Mouse (Mus musculus) T-helper 2 cell (primary cell): ENCODE results near the gene Vmp1.

Experiments
- in situ Hi-C: fragments of 300-600 bp; cut with MboI, MseI; formaldehyde crosslinking; loops from one replicate; pipeline ENCODE4 v1.15.1; 2025; ENCODE audit warnings: high pct_unique_total_duplicates

Gene Vmp1

DNA sequence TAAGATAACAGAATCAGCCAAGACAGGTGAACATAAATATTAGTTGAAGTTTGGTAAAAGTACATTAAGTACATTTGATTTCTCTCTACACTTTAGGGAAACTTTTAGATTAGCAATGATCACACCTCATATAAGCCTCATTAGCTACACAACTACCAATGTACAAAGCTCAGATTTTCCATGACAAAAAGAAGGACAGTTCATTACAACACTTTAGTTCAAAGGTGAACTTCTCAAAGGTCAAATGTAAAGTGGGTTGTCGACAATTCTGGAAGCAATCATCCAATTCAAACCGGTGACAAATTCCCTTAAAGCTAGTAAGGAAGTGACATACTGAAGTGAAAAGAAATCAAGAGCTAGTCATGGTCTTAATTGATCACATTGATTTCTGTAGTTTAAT lies 45.9 kb downstream of the Vmp1 start:
- in situ Hi-C loops, result no loop called here

DNA sequence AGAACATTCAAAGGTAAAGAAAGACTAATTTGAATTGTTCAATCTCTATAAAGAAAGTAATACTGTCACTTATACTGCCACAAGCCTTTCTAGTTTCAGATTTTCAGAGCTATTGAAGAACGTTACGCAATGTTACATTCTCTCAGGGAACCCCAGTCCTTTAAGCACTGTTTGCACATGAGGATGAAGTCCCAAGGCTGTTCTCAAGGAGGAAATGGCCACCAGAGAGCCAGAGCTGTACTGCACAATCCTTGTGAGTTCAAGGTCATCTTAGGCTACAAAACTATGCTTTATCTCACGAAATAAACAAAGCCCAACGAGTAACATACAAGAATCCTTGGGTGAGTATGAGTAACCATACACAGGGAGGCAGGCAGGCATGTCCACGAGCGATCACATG lies 49.2 kb downstream of the Vmp1 start:
- in situ Hi-C loops, result no loop called here

DNA sequence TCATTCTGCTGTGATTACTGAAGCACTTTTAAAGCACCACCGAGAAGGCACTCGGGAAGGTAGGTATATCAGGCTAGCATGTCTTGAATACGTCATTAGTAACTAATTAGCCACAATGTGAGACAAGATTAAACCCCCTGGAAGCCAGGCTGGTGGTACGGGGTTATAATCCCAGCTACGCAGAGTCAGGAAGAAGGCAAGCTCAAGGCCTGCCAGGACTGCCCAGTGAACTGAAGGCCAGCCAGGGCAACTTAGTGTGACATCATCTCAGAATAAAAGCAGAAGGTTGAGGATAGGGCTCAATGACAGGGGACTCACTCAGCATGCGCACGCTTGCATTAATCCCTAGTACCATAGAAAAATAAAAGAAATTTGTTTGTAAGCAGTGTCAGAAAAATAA lies 53.7 kb downstream of the Vmp1 start:
- in situ Hi-C loops, result loop anchor here (5.0 kb wide), 1 partner anchor 47 kb away; no protein-coding TSS in a partner anchor

DNA sequence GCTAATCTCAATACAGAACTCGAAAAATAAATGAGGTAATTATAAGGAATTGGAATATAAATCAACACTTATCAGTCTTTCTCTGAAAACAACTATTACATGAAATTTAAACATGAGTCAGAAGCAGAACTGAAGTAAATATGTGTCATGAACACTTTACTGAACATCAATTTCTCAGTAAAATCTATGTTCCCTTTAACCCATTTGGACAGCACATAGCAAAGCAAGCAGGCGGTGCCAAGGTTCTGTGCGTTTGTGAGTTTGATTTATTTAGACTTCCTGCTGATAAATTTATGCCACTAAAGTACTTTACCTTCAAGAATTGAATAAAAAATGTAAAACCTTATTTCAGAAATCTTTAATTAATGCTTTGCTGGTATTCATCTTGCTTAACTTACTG lies 54.2 kb downstream of the Vmp1 start:
- in situ Hi-C loops, result loop anchor here (5.0 kb wide), 1 partner anchor 48 kb away; no protein-coding TSS in a partner anchor

DNA sequence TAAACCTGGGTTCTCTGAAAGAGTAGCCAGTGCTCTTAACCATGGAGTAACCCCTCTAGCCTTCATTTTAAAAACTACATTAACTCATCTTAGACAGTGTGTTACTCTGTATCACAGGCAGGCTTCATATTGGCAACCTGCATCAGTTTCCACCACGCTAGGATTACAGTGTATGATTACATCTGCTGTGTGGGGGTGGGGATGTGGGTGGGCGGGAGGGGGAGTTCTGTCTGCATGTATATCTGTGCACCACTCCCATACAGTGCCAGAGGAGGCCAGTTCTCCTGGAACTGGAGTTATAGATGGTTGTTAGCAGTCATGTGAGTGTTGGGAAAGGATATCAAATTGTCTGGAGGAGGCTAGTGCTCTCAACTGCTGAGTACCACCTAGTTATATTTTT lies 55.2 kb downstream of the Vmp1 start:
- in situ Hi-C loops, result loop anchor here (5.0 kb wide), 1 partner anchor 49 kb away; no protein-coding TSS in a partner anchor

DNA sequence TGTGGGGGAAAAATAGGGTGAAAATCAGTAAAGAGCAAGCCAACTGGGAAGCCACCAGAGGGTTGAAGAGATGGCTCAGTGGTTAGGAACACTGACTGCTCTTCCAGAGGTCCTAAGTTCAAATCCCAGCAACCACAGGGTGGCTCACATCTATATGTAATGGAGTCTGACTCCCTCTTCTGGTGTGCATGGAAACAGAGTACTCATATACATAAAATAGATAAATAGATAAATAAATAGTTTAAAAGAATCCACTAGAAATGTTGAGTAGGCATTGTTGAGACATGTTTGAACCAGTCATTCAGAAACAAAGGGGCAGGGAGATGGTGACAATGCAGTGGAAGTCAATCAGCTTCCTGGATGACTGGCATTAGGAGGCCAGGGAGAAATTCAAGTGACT lies 56.0 kb downstream of the Vmp1 start:
- in situ Hi-C loops, result loop anchor here (5.0 kb wide), 1 partner anchor 50 kb away; no protein-coding TSS in a partner anchor

DNA sequence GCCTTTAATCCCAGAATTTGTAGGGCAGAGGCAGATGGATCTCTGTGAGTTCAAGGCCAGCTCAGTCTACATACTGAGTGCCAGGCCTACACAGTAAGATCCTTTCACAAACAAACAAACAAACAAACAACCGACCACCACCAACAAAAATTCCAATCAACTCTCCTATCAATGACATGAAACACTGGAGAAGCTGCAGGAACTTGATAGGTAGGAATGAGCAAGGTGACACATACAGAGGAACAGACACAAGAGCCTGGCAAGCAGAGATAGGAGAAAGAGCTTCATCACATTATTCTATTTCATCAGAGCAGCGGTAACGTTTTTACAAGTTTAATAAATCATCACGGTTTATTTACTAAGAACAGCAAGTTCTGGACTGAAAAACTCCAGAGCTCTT lies 56.9 kb downstream of the Vmp1 start:
- in situ Hi-C loops, result loop anchor here (5.0 kb wide), 1 partner anchor 51 kb away; no protein-coding TSS in a partner anchor

DNA sequence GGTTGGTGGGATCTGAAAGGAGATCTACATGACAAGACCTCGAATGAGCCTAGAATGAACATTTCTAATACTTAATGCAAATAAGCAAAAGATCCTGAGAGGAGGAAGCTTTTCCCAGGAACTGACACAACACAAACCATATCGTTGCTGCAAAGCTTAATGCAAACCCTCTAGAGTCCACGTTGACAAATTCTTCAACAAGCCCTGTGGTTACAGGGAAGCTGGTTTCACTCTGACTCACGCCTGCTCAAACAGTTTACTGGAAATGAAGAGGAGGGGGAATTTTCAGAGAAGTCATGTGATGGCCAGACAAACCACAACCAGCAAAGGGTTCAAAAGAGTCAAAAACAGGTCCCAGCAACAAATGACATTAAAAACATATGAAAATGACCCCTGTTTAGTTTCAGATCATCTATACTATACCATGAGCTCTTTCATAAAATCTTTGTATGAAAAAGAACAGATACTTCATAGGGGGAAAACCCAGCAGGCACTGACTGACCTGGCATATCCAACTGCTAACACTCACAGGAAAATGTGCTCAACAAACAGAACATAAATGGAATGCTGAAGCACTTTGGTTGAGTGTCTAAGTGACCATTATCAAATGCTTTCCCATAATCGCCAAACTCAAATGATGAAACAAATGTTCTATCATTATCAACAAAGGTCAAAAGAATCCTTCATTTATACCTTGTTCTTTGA lies 59.2 kb downstream of the Vmp1 start:
- in situ Hi-C loops, result no loop called here

DNA sequence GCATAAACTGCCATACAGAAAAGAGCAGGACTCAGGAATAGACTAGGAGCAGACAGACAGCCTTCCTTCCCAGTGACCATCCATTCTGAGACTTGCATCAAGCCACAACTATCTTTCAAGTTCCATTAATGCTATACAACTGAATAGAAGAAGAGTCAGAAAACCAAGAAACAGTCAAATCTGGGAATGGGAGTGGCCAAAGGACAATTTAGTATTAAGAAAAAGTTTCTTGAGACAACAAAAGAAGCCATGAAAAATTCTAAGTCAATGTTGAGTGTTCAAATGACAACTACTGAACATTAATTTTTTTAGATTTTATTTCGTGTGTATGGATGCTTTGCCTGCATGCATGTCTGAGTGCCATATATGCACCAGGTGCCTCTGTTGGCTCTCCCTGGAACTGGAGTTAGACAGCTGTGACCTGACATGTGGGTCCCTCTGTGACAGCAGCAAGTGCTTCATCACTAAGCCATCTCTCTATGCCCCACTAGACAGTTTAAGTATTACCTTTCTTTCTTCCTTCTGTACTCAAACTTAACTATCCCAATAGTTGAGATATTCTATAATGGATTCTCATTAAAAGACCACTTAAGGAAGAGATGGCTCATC lies 60.1 kb downstream of the Vmp1 start:
- in situ Hi-C loops, result no loop called here

DNA sequence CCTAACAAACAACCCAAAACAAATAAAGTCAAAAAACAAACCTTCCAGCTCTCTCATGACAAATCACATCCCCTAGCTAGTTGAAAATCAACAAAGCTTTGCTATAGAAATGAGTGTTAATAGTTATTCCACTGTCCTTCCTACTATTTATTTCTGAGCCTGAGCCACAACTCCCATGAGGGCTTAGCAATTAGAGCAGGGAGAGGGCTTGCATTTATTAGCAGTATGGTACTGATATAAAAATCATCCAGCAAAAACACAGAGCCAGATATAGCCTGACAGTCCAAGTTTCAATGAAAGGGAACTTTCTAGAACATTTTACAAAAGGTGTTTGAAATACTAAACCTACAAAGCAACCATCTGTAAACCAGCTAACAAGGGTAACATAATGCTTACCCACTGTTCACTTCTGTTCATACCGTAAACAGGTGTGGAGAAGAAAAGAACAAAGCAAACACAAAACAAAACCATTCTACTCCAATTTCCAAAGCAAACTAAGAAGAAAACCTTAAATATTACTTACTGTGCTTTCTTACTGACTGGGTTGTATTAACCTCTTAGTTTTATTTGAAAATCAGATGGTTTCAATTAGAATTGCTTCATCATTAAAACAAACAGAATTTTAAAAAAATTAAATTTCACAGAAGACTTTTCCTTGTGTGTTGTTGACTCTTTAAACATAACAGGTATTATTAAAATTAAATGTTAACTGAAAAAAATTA lies 61.3 kb downstream of the Vmp1 start:
- in situ Hi-C loops, result no loop called here

DNA sequence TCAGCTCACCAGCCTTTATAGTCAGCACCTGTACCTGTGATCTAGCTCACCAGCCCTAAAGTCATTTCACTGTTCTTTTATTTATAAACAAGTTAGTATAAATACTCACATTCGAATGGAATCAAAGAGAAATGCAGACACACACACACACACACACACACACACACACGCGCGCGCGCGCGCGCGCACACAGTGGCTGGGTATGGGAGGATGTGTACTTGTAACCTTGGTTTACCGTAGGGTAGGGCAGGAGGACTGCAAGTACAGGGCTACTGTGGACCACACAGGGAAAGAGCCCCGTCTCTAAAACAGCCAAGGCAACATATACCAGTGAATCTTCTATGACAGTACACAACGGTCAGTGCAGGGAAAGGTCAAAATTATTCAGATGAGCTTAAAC lies 62.5 kb downstream of the Vmp1 start:
- in situ Hi-C loops, result no loop called here

DNA sequence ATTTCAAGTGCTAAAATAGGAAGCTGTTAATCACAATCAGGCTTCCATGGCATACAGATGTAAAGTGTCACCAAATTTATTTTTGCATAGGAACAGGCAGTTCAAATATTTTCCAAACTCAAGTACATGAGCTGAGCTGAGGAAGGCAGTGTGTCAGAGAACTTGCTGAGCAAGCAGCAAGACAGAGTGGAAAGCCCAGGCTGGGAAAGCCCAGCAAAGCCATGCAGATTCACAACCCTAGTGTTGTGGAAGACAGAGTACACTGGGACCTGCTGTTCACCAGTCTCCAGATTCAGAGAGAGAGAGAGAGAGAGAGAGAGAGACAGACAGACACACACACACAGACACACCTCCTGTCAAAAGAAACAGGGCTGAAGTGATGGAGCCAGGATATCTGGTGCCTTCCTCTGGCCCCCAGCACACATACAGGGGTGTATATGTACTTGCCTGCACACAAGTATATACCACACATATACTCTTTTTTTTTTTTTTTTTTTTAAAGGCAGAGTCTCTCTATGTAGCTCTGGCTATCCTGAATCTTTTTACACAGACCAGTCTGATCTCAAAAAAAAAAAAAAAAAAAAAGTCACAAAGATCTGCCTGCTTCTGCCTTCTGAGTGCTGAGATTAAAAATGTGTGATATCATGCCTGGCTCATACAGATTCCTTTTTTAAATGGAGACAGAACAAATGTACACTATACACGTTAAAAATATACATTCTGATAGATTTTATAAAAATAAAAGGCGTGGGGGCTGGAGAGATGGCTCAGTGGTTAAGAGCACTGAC lies 64.9 kb downstream of the Vmp1 start:
- in situ Hi-C loops, result no loop called here

DNA sequence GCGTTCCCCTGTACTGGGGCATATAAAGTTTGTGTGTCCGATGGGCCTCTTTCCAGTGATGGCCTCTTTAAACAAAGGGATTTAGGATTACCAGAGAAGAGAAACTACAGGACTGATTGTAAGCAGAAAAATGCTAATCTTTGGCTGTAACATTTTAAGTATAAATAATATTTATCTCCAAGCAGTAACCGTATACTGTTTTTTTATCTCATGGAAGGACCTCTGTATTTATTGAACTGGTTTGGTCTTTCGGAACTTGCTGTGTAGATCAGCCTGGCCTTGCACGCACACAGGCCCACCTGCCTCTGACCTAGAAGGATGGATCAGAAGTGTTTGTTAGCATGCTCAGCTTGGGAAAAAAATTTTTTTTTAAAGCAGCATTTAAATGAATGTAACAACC lies 69.0 kb downstream of the Vmp1 start:
- in situ Hi-C loops, result no loop called here

DNA sequence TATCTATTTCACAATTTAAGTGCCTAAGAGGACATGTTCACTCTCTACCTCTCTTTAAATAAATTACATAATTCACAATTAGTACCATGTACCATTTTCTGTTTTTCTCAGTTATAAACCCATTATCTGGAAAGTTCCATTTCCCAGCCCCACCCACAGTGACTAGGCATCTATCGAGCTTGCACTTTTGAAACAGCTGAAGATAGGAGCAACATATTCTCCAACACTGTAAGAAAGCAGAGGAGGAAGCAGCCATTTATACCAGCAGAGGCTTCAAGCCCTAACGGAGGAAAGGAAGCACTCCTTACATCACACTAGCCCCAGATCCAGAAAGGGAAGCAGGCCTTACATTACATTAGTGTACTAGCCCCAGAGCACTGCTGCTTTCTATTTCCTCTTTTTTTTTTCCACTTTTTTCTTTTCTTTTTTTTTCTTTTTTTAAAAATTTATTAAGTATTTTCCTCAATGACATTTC lies 69.5 kb downstream of the Vmp1 start:
- in situ Hi-C loops, result no loop called here

DNA sequence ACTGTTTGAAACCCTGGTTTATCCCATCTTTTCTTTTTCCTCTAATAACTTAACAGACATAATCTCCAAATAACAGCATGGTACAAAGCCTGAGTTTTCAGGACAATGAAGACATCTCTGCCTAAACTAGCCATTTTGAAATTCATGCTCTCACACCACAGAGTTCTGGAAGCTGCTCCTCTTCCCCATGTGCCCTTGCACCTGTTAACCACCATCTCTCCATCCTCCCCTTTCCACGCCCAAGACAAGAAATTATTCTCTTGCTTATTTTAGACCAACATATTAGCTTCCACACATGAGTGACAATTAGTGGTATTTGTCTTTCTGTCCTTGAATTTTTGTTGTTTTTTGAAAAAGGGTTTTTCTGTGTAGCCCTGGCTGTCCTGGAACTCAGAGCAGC lies 71.6 kb downstream of the Vmp1 start:
- in situ Hi-C loops, result no loop called here

DNA sequence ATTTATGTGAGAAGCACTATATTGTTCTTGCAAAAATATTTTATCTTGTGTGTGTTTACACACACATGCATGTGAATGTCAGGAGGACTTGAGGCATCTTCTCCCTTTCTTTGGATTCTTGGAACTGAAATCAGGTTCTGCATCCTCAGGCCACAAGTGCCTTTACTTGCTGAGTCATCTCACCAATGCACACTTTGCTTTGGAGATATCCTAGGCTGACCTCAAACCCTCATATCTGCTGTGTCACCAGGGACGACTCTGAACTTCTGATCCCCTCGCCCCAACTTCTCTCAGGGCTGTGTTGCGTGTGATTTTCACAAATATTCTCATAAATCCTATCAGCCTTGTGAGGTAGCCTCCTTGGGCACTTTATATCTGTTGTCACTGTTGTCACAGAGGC lies 73.4 kb downstream of the Vmp1 start:
- in situ Hi-C loops, result no loop called here

DNA sequence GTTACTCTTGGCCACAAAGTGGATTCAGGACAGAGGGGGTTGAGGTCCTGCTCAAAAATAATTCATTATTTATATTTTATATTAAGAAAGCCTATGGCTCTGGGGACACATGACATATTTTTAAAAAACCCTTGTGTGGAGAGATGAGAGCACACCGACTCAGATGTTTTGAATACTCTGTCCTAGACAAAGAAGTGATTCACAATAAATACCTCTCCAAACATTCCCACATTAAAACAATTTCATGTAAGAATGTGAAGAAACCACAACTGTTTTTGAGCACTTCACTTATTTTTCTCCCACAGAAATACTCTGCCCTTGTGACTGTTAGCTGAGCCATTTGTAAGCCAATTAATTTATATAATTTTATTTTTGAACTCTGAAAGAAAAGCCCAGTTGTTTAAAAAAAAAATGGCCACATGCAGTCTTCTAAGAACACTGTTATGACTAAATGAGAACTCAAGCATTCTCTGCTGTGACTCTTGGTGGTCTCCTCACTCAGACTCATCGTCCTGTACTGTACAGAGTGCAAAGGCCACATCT lies 75.8 kb downstream of the Vmp1 start:
- in situ Hi-C loops, result no loop called here

DNA sequence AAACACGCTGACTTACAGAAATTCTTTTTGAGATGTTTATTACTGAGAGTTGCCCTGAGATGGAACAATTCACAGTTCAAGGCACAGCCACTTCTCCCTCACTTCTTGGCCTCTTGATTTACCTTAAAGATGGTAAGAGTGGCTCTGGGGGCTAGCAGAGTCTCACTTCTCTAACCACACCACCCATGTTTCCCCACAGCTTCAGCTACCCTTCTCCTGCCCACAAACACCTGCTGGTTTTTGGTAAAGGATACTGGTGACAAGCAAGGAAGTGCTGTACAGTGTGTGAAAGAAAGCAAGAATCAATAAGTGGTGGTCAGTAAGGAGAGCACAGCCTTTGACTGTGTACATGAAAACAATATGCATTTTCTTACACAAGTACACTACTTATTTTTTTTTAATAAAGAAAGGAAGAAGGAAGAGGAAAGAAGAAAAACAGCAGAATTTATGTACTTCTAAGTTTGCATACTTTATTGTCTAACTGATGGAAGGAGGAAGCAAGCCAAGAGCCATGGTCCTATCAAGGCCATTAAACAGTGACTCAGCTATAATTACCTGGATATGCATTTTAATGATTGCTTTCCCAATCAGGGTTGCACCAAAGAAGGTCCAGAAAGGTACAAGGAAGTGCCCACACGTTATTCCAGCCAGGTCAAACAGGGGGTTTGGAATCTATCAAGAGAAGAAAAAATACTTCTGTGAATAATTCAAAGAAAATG lies 76.9 kb downstream of the Vmp1 start:
- in situ Hi-C loops, result no loop called here

DNA sequence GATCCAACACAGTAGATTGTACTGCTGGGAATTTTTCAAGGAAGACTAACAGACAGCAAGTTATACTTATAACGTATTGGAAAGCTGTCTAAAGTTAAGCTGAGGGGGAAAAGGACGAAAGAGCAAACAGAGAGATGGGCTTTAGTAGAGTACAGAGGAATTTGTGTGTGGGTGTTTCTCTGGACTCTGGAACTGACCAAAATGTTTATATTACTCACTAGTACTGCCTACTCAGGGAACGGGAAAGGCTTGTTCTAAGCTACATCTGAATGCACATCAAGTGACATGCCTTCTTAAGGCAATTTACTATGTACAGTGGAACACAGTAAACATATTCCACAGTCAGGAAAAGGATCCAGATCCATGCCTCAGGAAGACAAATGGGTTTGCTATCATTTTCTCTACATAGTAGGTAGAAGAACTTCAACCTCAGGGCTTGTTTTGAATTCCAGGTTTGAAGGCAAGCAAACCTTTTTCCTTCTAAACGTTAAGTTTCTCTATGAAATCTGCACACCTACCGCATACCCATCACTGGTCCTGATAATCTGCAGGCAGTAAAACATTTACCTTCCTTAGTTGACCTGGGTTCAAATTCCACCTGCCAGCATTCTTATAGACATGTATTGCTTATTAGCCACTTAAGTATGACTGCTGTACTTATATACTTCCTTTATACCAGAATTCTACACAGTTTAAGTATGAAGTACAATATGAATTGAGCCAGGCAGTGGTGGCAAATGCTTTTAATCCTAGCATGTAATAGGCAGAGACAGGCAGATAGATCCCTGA lies 78.7 kb downstream of the Vmp1 start:
- in situ Hi-C loops, result no loop called here

DNA sequence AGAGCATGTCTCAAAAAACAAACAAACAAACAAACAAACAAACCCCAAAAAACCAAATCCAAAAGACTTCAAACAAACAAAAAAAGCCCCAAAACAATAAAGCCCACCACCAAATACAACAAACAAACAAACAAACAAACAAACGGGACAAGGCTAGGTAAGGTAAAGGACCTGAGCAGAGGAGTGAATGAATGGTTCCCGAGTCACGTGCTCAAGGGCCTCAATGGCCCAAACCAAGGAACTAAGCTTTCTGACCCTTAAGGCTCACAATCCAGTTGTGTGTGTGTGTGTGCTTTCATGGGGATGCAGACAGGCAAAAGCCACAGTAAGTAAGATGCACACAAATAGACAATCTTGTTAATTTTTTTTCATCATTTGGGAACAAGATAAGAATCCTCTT lies 79.3 kb downstream of the Vmp1 start:
- in situ Hi-C loops, result no loop called here
